Mouse (Mus musculus) heart, embryonic 15.5 days (tissue): ENCODE results near the gene Trim29. TPM values are rescaled to one million over a fixed set of nuclear protein-coding genes. Genes with fewer than 3 reads are reported as not detected.

Source experiments
- ATAC-seq: fragments of 200-750 bp; cut with Nextera tagmentation; replicated peaks from 2 replicates; pipeline ENCODE4 v1.8.0; 2017; ENCODE audit warnings: low read depth, moderate TSS enrichment; ENCODE audit not compliant: insufficient number of reproducible peaks, insufficient read depth, low FRiP score
- H3K27ac ChIP-seq: fragments of 300-500 bp; sonication (generic); 2 replicates; pipeline ENCODE4 v1.5.1; 2015; ENCODE audit warnings: mild to moderate bottlenecking, inconsistent platforms
- H3K27me3 ChIP-seq: fragments of 300-500 bp; sonication (generic); 2 replicates; pipeline ENCODE4 v1.6.1; 2015; ENCODE audit warnings: inconsistent platforms
- H3K36me3 ChIP-seq: fragments of 300-500 bp; sonication (generic); 2 replicates; pipeline ENCODE4 v1.6.1; 2015; ENCODE audit warnings: mild to moderate bottlenecking, inconsistent platforms
- H3K4me1 ChIP-seq: fragments of 300-500 bp; sonication (generic); replicated peaks from 2 replicates; pipeline ENCODE4 v1.6.1; 2015; ENCODE audit warnings: inconsistent platforms
- H3K4me2 ChIP-seq: fragments of 300-500 bp; sonication (generic); 2 replicates; pipeline ENCODE4 v1.6.1; 2015; ENCODE audit warnings: inconsistent platforms, mild to moderate bottlenecking, moderate library complexity
- H3K4me3 ChIP-seq: fragments of 300-500 bp; sonication (generic); 2 replicates; pipeline ENCODE4 v1.5.1; 2015; ENCODE audit warnings: mild to moderate bottlenecking, inconsistent platforms
- H3K9ac ChIP-seq: fragments of 300-500 bp; sonication (generic); 2 replicates; pipeline ENCODE4 v1.6.1; 2015; ENCODE audit warnings: mild to moderate bottlenecking, inconsistent platforms
- H3K9me3 ChIP-seq: fragments of 300-500 bp; sonication (generic); replicated peaks from 2 replicates; pipeline ENCODE4 v1.6.1; 2016; ENCODE audit warnings: inconsistent platforms
- WGBS: fragments of 180-500 bp; shearing (Covaris S2); methylation state at CpG from one replicate; pipeline ENCODE4 v1.1.7; 2015; ENCODE audit warnings: mixed read lengths; 5-methylcytosine and 5-hydroxymethylcytosine counted together
- polyA plus RNA-seq: library from polyadenylated mRNA; unstranded; fragments of >200 nt; fragmentation: Nextera tagmentation; extraction: Ambion mirVana; gene quantifications from 2 replicates; pipeline ENCODE4 v1.2.1, GENCODE M21; 2015

Trim29 gene
- polyA plus RNA-seq, 1 experiment from 2014 or later = 0.78 TPM

DNA sequence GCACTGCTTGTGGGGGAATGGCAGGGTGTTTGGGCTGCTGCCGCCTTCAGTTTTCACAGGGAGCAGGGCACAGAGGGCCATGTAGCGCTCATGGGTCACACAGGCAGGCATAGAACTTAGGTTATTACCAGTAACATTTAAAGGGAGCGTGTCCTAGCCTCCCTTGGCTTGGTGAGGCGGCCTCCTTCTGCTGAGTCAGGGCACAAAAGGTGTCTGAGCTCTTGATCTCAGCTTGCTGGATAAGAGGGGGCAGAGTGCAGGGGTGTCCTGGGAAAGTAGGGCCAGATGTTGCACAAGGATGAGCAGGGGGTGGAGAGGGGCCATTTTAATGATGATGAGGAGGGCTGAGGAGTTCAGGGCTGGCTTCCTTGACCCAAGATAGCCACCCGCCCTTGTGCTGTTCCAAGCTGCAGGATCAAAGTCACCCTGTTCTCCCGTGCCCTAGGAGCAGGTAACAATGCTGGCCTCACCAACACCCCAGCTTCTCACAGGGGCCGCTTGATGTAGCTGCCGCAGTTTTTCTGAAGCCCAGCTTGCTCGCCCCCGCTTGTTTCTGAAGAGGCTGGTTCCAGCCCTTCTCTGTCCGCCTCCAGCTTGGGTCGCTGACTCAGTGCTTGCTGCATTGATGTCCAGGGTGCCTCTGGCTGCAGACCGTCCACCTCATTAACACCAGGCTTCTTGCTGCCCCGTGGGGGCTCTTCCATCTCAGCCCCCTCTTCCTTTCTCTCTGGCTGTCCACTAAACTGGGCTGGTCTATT, 38.7 kb upstream of the Trim29 start:
- no peaks in the 10 kb centered on the region for H3K36me3 ChIP-seq
- no peaks in the 10 kb centered on the region for H3K9me3 ChIP-seq
- ATAC-seq = no peak
- no peak overlapping the region for H3K27ac ChIP-seq
- no peak overlapping the region for H3K4me2 ChIP-seq
- H3K9ac ChIP-seq = no peak overlapping the region
- H3K27me3 ChIP-seq = peaks cover 41% of the 10 kb centered on the region
- WGBS = 69% methylated on average over 14 of the region's 14 CpGs
- no peak overlapping the region for H3K4me3 ChIP-seq
- peaks cover 11% of the 10 kb centered on the region for H3K4me1 ChIP-seq

DNA sequence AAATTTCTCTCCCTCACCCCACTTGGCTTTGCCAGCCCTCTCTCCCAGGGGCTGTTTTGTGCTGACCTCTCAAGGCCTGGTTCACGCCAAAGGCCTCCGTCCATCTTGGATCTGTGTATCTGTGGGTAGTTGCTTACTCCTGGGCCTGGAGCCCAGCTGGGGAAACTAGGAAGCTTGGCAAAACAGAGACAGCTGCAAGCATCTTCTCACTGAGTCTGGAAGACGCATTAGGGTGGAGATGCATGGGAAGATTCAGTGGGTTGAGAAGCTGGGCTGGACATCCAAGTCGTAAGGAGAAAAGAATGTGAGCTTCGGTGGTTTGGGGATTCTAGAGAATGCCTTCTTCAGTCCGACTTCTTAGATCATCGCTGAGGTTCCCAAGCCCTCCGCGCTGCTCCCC, 36.9 kb upstream of the Trim29 start:
- Histone ChIP-seq H3K4me3 (no peak overlapping the region), H3K27me3 (peaks cover 41% of the 10 kb centered on the region), H3K36me3 (no peaks in the 10 kb centered on the region), H3K9me3 (no peaks in the 10 kb centered on the region), H3K9ac (no peak overlapping the region), H3K27ac (no peak overlapping the region), H3K4me1 (peaks cover 11% of the 10 kb centered on the region), H3K4me2 (no peak overlapping the region)
- no peak for ATAC-seq
- 65% methylated on average over 9 of the region's 9 CpGs for WGBS

DNA sequence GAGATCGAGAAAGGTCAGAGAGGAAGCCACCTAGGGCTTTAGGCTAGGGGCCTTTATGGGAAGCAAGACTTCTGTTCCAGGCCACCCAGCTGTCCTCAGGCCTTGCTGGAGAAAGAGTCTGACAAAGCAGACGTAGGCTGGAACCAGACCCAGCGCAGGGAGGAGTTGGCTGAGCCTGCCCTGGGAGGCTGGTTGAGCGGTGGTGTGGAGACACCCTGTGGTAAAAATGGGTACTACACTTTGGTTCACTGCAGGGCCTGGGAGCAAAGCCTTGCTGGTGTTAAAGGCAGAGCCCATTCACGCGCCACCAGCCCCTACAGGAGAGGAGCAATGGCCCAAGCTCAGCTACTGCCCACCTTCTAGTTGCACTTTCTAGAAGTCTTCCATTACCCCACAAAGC, 26.4 kb upstream of the Trim29 start:
- peak; percentile 76 for ATAC-seq
- H3K4me2 ChIP-seq = no peak overlapping the region
- 0 out of 2 replicates have a peak, but pooled peaks cover 3% of the 10 kb centered on the region for H3K4me1 ChIP-seq
- H3K9ac ChIP-seq = no peak overlapping the region
- WGBS = 9% methylated on average over 6 of the region's 6 CpGs
- no peak overlapping the region for H3K4me3 ChIP-seq
- peaks cover 16% of the 10 kb centered on the region; the same call in 1 of the 2 replicates for H3K27me3 ChIP-seq
- H3K36me3 ChIP-seq = no peaks in the 10 kb centered on the region
- H3K27ac ChIP-seq = no peak overlapping the region
- no peaks in the 10 kb centered on the region for H3K9me3 ChIP-seq

DNA sequence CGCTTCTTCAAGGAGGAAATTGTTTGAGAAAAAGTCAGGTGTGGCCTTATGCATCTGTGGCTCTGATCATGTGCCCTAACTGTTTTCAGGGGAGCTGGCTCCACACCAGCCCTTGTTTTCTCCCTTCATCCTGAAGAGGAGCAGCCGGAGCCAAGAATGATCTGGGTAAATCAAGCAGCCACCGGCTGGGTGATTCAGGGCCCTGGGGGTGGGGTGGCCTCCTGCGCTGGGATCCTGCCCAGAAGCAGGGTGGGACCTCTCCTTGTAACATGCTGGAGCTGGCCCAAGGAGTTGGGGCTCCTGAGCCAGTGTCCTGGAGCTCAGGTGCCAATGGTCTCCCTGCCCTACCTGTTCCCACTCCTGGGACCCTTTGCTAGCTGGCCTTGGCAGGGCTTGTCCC, 25.4 kb upstream of the Trim29 start:
- no peak for ATAC-seq
- H3K4me3 ChIP-seq = no peak overlapping the region
- H3K27ac ChIP-seq = no peak overlapping the region
- H3K9me3 ChIP-seq = no peaks in the 10 kb centered on the region
- 80% methylated on average over 4 of the region's 4 CpGs for WGBS
- H3K9ac ChIP-seq = no peak overlapping the region
- 0 out of 2 replicates have a peak, but pooled peaks cover 3% of the 10 kb centered on the region for H3K4me1 ChIP-seq
- no peak overlapping the region for H3K4me2 ChIP-seq
- no peaks in the 10 kb centered on the region for H3K36me3 ChIP-seq
- peaks cover 16% of the 10 kb centered on the region; the same call in 1 of the 2 replicates for H3K27me3 ChIP-seq

DNA sequence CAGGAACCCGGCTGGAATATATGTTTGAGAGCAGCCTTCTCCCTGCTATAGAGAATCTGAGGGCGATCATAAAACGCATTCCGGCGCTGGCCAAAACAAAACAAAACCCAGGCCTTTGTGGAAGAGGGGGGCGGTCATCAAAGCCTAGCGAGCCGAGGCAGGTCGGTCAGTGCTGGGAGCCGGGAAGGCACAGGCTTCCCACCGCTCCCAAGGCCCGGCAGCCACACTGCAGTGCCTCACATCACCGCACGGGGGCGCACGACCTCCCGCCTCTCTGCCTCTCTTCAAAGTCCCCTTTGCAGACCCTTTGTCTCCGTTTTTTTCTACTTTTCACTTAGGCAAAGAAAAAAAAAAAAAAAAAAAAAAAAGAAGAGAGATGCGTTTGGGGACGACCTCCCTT, 23.8 kb upstream of the Trim29 start:
- 3% methylated on average over 20 of the region's 20 CpGs for WGBS
- Histone ChIP-seq H3K4me2 (peak overlapping the region; percentile 37; the same call in 1 of the 2 replicates), H3K9ac (no peak overlapping the region), H3K27ac (no peak overlapping the region), H3K27me3 (peaks cover 16% of the 10 kb centered on the region; the same call in 1 of the 2 replicates), H3K9me3 (no peaks in the 10 kb centered on the region), H3K4me1 (0 out of 2 replicates have a peak, but pooled peaks cover 3% of the 10 kb centered on the region), H3K4me3 (no peak overlapping the region), H3K36me3 (no peaks in the 10 kb centered on the region)
- no peak for ATAC-seq

GRCm38 (mm10) chr9:43293058-43293457, 17.6 kb upstream of the Trim29 start:
- no peak for ATAC-seq
- H3K9me3 ChIP-seq = no peaks in the 10 kb centered on the region
- H3K4me1 ChIP-seq = no peaks in the 10 kb centered on the region
- H3K4me3 ChIP-seq = no peak overlapping the region
- no peak overlapping the region for H3K27ac ChIP-seq
- no peak overlapping the region for H3K9ac ChIP-seq
- H3K36me3 ChIP-seq = no peaks in the 10 kb centered on the region
- H3K4me2 ChIP-seq = no peak overlapping the region
- 73% methylated on average over 6 of the region's 6 CpGs for WGBS
- no peaks in the 10 kb centered on the region for H3K27me3 ChIP-seq

GRCm38 (mm10) chr9:43300394-43300793, 10.3 kb upstream of the Trim29 start:
- no peaks in the 10 kb centered on the region for H3K9me3 ChIP-seq

GRCm38 (mm10) chr9:43302989-43303388, 7.7 kb upstream of the Trim29 start:
- Histone ChIP-seq H3K36me3 (no peaks in the 10 kb centered on the region), H3K27ac (no peak overlapping the region), H3K4me1 (no peaks in the 10 kb centered on the region), H3K27me3 (peaks cover 3% of the 10 kb centered on the region; the same call in 1 of the 2 replicates), H3K4me3 (no peak overlapping the region), H3K9ac (no peak overlapping the region), H3K9me3 (no peaks in the 10 kb centered on the region), H3K4me2 (no peak overlapping the region)
- WGBS = 62% methylated on average over 4 of the region's 4 CpGs
- ATAC-seq = no peak

More at GRCm38 (mm10) chr9:43300394-43300793, 10.3 kb upstream of the Trim29 start:
- Histone ChIP-seq H3K27me3 (peaks cover 3% of the 10 kb centered on the region; the same call in 1 of the 2 replicates), H3K36me3 (no peaks in the 10 kb centered on the region), H3K4me1 (no peaks in the 10 kb centered on the region), H3K9ac (no peak overlapping the region), H3K27ac (no peak overlapping the region), H3K4me3 (no peak overlapping the region), H3K4me2 (no peak overlapping the region)
- no peak for ATAC-seq
- WGBS = 61% methylated on average over 10 of the region's 10 CpGs

- Histone ChIP-seq H3K4me2 (no peak overlapping the region), H3K36me3 (no peaks in the 10 kb centered on the region), H3K27ac (no peak overlapping the region), H3K4me3 (no peak overlapping the region), H3K4me1 (no peaks in the 10 kb centered on the region), H3K9me3 (no peaks in the 10 kb centered on the region), H3K27me3 (peaks cover 10% of the 10 kb centered on the region; the same call in 1 of the 2 replicates), H3K9ac (no peak overlapping the region)
- ATAC-seq = no peak
- 38% methylated on average over 6 of the region's 6 CpGs for WGBS
These were observed 4.8 kb upstream of the Trim29 start for GRCm38 (mm10) chr9:43305882-43306281.

DNA sequence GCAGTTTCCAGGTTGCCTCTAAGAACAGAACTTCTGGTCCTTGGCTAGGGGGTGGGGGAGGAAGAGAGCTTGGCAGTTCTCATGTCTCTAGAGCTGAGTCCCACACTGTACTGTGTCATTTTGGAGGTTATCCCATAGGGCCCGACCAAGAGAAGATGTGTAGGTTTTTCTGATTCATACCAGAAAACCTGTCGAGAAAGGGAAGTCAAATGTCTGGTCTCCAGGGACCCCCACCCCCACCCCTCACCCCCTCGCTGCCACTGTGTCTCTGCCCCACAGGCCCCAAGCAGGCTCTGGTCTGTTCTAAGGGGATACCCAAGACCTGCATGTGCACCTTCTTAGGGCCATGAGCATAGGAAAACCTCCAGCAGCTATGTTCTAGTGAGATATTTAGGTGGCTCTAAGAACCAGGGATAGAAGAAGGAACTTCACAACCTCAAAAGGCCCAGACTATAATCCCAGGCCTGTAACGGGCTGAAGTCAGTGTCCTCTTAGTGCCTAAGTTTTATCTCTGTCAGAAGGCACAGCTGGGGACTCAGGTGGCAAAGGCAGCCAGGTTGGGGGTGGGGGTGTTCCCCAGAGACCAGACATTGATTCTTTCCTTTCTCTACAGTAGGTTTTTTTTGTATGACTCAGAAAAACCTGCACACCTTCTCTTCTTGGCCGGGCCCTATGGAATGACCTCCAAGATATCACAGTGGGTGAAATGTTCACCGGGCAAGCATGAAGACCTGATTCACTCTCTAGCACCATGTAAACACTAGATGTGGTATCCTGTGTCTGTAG, 1.4 kb upstream of the Trim29 start:
- Histone ChIP-seq H3K4me3 (no peak overlapping the region), H3K4me1 (no peaks in the 10 kb centered on the region), H3K4me2 (no peak overlapping the region), H3K9me3 (no peaks in the 10 kb centered on the region), H3K27ac (no peak overlapping the region), H3K36me3 (no peaks in the 10 kb centered on the region), H3K27me3 (peaks cover 13% of the 10 kb centered on the region; the same call in 1 of the 2 replicates), H3K9ac (no peak overlapping the region)
- no peak for ATAC-seq
- WGBS = 77% methylated on average over 6 of the region's 6 CpGs

- no peak overlapping the region for H3K9ac ChIP-seq
- WGBS = 77% methylated on average over 7 of the region's 7 CpGs
These were observed 1.5 kb downstream of the Trim29 start for GRCm38 (mm10) chr9:43312190-43312589.

More at GRCm38 (mm10) chr9:43312190-43312589, 1.5 kb downstream of the Trim29 start:
- Histone ChIP-seq H3K4me1 (no peaks in the 10 kb centered on the region), H3K27ac (no peak overlapping the region), H3K27me3 (peaks cover 13% of the 10 kb centered on the region; the same call in 1 of the 2 replicates), H3K36me3 (no peaks in the 10 kb centered on the region), H3K9me3 (no peaks in the 10 kb centered on the region), H3K4me2 (no peak overlapping the region), H3K4me3 (no peak overlapping the region)
- no peak for ATAC-seq
